Mouse (Mus musculus): ENCODE measurements around the gene Acot7. TPM values are rescaled to one million over a fixed set of nuclear protein-coding genes. Genes with fewer than 3 reads are reported as not detected.

Gene Acot7
- 73.9 and 84.7 TPM in 2 replicates for polyA plus RNA-seq (2015; fragmentation: Nextera tagmentation; extraction: Ambion mirVana)

DNA sequence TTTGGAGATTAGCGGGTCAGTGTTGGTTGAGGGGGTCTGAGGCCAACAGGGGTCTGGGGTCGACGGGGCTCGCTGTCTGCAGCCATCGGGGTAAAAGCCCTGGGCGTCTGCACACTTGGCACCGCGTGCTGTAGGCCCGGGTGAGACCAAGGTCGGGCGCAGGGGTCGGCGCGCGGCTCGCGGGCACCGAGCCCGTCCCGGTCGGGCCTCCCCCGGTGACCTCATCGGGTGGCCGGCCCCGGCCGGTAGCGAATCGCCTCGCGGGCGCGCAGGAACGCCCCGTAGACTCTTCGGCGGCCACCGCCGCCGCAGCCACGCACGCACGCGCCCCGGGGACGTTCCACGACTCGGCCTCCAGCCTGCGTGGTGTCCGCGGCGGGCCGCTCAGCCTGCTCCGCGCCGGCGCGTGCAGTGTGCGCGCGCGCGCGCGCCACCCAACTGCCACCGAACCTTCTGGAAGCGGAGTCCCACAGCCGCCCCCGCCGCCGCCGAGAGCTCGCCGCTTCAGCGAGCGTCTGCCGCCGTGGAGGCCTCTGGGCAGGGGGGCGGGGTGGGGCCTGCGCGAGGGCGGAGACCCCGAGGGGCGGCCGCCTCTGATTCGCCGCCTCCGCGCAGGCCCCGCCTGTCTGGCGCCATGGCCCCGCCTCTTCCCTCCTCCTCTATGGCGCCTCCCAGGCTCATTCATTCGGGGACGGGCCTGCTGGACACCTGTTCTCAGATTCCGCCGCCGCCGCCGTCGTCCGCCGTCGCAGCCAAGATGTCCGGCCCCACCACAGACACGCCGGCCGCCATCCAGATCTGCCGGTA is at the start of gene Acot7:
TSS of gene Acot7 (plus strand) at position 598 of the 807 bp plus-strand sequence.
- Histone ChIP-seq H3K4me2 (peak within 1 kb of the TSS; percentile 98), H3K4me3 (peak within 1 kb of the TSS; percentile 68), H3K36me3 (no peaks in the 10 kb centered on the region), H3K9me3 (no peaks in the 10 kb centered on the region), H3K4me1 (peaks cover 27% of the 10 kb centered on the region), H3K27me3 (replicated peaks) (peaks cover 38% of the 10 kb centered on the region), H3K27ac (replicated peaks) (peak within 1 kb of the TSS; percentile 88), H3K9ac (peak within 1 kb of the TSS; percentile 91)
- peak; percentile 91 for ATAC-seq (ENCODE audit: extremely low read depth, insufficient number of reproducible peaks, low FRiP score, low TSS enrichment)
- whole genome bisulfite sequencing, result under 1% methylated on average over 103 of the region's 108 CpGs

DNA sequence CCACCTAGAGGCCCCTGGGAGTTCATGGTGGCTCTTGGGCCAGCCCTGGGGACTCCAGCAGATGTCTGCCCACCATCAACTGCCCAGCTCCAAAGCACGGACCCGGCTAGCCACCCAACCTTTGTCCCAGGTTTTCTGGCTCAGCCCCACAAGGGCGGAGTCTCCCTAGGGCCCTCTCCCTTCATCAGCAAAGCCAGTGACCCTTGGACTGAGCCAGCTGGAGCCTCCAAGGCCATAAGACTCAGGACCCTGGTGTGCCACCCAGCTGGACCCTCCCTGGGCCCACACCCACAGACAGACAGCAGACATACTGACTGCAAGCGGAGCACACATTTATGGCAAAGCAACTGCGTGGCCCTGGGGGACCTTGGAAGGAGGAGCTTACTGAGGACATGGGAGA is 49.1 kb upstream of the Acot7 start:
- 67% methylated on average over 5 of the region's 5 CpGs for WGBS
- peaks cover 49% of the 10 kb centered on the region for H3K4me1 ChIP-seq

GRCm38 (mm10) chr4:152129395-152129930 is 48.5 kb upstream of the Acot7 start:
- no peak for ATAC-seq (ENCODE audit: extremely low read depth, insufficient number of reproducible peaks, low FRiP score, low TSS enrichment)
- WGBS, result 42% methylated on average over 13 of the region's 13 CpGs
- no peak overlapping the region for H3K27ac ChIP-seq (replicated peaks)
- no peaks in the 10 kb centered on the region for H3K9me3 ChIP-seq
- H3K27me3 ChIP-seq (replicated peaks), result peaks cover 100% of the 10 kb centered on the region
- H3K36me3 ChIP-seq, result no peaks in the 10 kb centered on the region
- no peak overlapping the region for H3K4me2 ChIP-seq
- no peak overlapping the region for H3K4me3 ChIP-seq
- no peak overlapping the region for H3K9ac ChIP-seq
- H3K4me1 ChIP-seq, result peaks cover 49% of the 10 kb centered on the region

More for the DNA sequence above, 49.1 kb upstream of the Acot7 start:
- Histone ChIP-seq H3K4me3 (no peak overlapping the region), H3K9me3 (no peaks in the 10 kb centered on the region), H3K9ac (no peak overlapping the region), H3K27me3 (replicated peaks) (peaks cover 100% of the 10 kb centered on the region), H3K27ac (replicated peaks) (no peak overlapping the region), H3K36me3 (no peaks in the 10 kb centered on the region), H3K4me2 (no peak overlapping the region)
- ATAC-seq (ENCODE audit: extremely low read depth, insufficient number of reproducible peaks, low FRiP score, low TSS enrichment), result no peak

- no peak for ATAC-seq (ENCODE audit: extremely low read depth, insufficient number of reproducible peaks, low FRiP score, low TSS enrichment)
- Histone ChIP-seq H3K9ac (peak overlapping the region; percentile 75), H3K4me1 (peaks cover 35% of the 10 kb centered on the region), H3K36me3 (no peaks in the 10 kb centered on the region), H3K27ac (replicated peaks) (no peak overlapping the region), H3K4me2 (peak overlapping the region; percentile 76), H3K27me3 (replicated peaks) (peaks cover 99% of the 10 kb centered on the region), H3K4me3 (peak overlapping the region; percentile 53), H3K9me3 (no peaks in the 10 kb centered on the region)
- WGBS, result under 1% methylated on average over 75 of the region's 85 CpGs
Measured at GRCm38 (mm10) chr4:152130771-152131653, 46.9 kb upstream of the Acot7 start.

- no peak for ATAC-seq (ENCODE audit: extremely low read depth, insufficient number of reproducible peaks, low FRiP score, low TSS enrichment)
- 7% methylated on average over 50 of the region's 50 CpGs for WGBS
- H3K4me1 ChIP-seq, result peaks cover 27% of the 10 kb centered on the region
- no peaks in the 10 kb centered on the region for H3K9me3 ChIP-seq
- no peaks in the 10 kb centered on the region for H3K36me3 ChIP-seq
- peak overlapping the region; percentile 75 for H3K9ac ChIP-seq
- peak overlapping the region; percentile 53 for H3K4me3 ChIP-seq
- no peak overlapping the region for H3K27ac ChIP-seq (replicated peaks)
- H3K4me2 ChIP-seq, result peak overlapping the region; percentile 76
- H3K27me3 ChIP-seq (replicated peaks), result peaks cover 99% of the 10 kb centered on the region
Measured at GRCm38 (mm10) chr4:152131809-152132771, 45.8 kb upstream of the Acot7 start.

DNA sequence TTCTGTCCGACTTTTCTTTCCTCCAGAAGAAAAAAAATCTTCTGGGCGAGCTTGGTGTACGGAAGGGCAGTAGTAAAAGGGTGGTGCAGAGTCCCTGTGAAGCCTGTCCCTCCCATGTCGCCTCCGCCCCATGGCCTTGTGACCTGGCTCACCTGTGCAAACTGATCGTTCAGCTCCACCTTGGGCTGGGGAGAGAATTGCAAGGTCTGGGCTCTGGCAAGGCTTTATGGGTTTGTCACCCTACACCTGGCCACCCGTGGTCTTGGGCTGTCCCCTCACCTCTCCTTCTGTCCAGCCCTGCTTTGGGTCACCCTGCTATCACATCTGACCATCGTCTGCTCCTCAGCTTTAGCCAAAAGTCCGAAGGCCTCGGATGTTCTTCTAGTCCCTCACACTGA is 45.2 kb upstream of the Acot7 start:
- H3K4me3 ChIP-seq, result no peak overlapping the region
- H3K4me1 ChIP-seq, result peaks cover 27% of the 10 kb centered on the region
- no peaks in the 10 kb centered on the region for H3K9me3 ChIP-seq
- no peaks in the 10 kb centered on the region for H3K36me3 ChIP-seq
- H3K4me2 ChIP-seq, result no peak overlapping the region
- H3K27me3 ChIP-seq (replicated peaks), result peaks cover 96% of the 10 kb centered on the region
- no peak overlapping the region for H3K27ac ChIP-seq (replicated peaks)
- ATAC-seq (ENCODE audit: extremely low read depth, insufficient number of reproducible peaks, low FRiP score, low TSS enrichment), result no peak
- no peak overlapping the region for H3K9ac ChIP-seq
- WGBS, result 28% methylated on average over 10 of the region's 10 CpGs

DNA sequence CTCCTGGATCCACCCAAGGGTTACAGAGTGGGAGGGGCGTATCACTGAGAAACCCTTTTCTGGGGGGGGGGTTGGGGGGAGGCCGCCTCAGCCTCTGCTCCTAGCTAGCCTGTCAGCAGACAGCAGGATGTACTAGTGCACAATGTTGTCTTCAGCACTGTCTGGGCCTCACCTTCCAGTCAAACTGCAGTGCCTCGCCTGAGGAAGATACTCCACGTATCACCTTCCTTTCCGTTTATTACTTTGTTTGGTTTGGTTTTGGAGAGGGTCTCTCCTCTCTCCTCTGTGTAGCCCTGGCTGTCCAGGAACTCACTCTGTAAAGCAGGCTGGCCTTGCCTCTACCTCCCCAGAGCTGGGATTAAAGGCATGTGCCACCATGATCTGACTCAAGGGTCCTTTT is 44.7 kb upstream of the Acot7 start:
- H3K4me2 ChIP-seq, result no peak overlapping the region
- no peak for ATAC-seq (ENCODE audit: extremely low read depth, insufficient number of reproducible peaks, low FRiP score, low TSS enrichment)
- no peak overlapping the region for H3K4me3 ChIP-seq
- no peaks in the 10 kb centered on the region for H3K9me3 ChIP-seq
- WGBS, result 49% methylated on average over 5 of the region's 5 CpGs
- no peaks in the 10 kb centered on the region for H3K36me3 ChIP-seq
- H3K27ac ChIP-seq (replicated peaks), result no peak overlapping the region
- H3K27me3 ChIP-seq (replicated peaks), result peaks cover 94% of the 10 kb centered on the region
- H3K9ac ChIP-seq, result no peak overlapping the region
- H3K4me1 ChIP-seq, result peaks cover 29% of the 10 kb centered on the region

- H3K4me1 ChIP-seq, result peaks cover 36% of the 10 kb centered on the region
Measured at GRCm38 (mm10) chr4:152134507-152134906, 43.4 kb upstream of the Acot7 start.

DNA sequence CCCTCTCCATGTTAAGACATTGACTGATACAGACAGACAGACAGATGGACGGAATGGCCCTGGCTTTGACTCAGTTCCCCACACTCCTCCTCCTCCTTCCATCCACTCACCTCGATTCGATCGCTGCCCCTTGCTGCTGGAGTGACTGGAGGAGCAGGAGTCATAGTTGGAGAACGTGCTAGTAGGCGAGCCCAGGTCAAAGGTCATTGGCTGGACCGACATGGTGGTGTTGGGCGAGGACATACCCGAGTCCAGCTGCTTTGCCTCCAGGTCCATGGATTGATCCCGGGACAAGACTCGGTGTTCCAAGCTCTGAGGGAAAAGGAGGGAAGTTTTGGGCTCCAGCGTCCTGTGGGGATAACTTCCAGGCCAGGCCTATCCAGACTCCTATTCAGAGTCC is 42.6 kb upstream of the Acot7 start:
- H3K27ac ChIP-seq (replicated peaks), result no peak overlapping the region
- peaks cover 30% of the 10 kb centered on the region for H3K4me1 ChIP-seq
- H3K4me3 ChIP-seq, result no peak overlapping the region
- H3K36me3 ChIP-seq, result no peaks in the 10 kb centered on the region
- WGBS, result 77% methylated on average over 12 of the region's 12 CpGs
- H3K4me2 ChIP-seq, result no peak overlapping the region
- no peak overlapping the region for H3K9ac ChIP-seq
- peaks cover 89% of the 10 kb centered on the region for H3K27me3 ChIP-seq (replicated peaks)
- no peaks in the 10 kb centered on the region for H3K9me3 ChIP-seq
- ATAC-seq (ENCODE audit: extremely low read depth, insufficient number of reproducible peaks, low FRiP score, low TSS enrichment), result no peak

More at GRCm38 (mm10) chr4:152134507-152134906, 43.4 kb upstream of the Acot7 start:
- Histone ChIP-seq H3K4me3 (no peak overlapping the region), H3K4me2 (no peak overlapping the region), H3K9ac (no peak overlapping the region), H3K36me3 (no peaks in the 10 kb centered on the region), H3K9me3 (no peaks in the 10 kb centered on the region), H3K27me3 (replicated peaks) (peaks cover 91% of the 10 kb centered on the region), H3K27ac (replicated peaks) (no peak overlapping the region)
- no peak for ATAC-seq (ENCODE audit: extremely low read depth, insufficient number of reproducible peaks, low FRiP score, low TSS enrichment)

GRCm38 (mm10) chr4:152136112-152136875 is 41.6 kb upstream of the Acot7 start:
- WGBS, result 30% methylated on average over 6 of the region's 6 CpGs
- no peak overlapping the region for H3K4me2 ChIP-seq
- H3K9ac ChIP-seq, result no peak overlapping the region
- peaks cover 21% of the 10 kb centered on the region for H3K4me1 ChIP-seq
- no peak for ATAC-seq (ENCODE audit: extremely low read depth, insufficient number of reproducible peaks, low FRiP score, low TSS enrichment)
- H3K27me3 ChIP-seq (replicated peaks), result peaks cover 89% of the 10 kb centered on the region
- H3K4me3 ChIP-seq, result no peak overlapping the region
- H3K9me3 ChIP-seq, result no peaks in the 10 kb centered on the region
- H3K36me3 ChIP-seq, result no peaks in the 10 kb centered on the region
- no peak overlapping the region for H3K27ac ChIP-seq (replicated peaks)

Data from heart, embryonic 13.5 days (tissue).